ENCODE assay signal across 8 mouse cellular contexts in genomic region chr19:5423561-5423960, GRCm38 (mm10). TPM values are rescaled to one million over a fixed set of nuclear protein-coding genes. Genes with fewer than 3 reads are reported as not detected.
DNase-seq lines count a peak whose midpoint lies in the region; ATAC-seq and TF ChIP-seq lines count a peak whose summit lies in the region.

No protein-coding gene starts in this region.

- H3K27me3 ChIP-seq in heart, embryonic 13.5 days (replicated peaks), result no peaks in the 10 kb centered on the region
- no peaks in the 10 kb centered on the region for H3K27me3 ChIP-seq in G1E (ENCODE audit: insufficient read depth, low read length)
- no peaks in the 10 kb centered on the region for H3K27me3 ChIP-seq in forebrain, embryonic 13.5 days
- no peaks in the 10 kb centered on the region for H3K27me3 ChIP-seq in liver, embryonic 12.5 days (replicated peaks)

- H3K27ac ChIP-seq in heart, embryonic 13.5 days (replicated peaks), result peak overlapping the region; percentile 92
- H3K27ac ChIP-seq in forebrain, embryonic 13.5 days, result peak overlapping the region; percentile 87; the same call in 1 of the 2 replicates
- H3K27ac ChIP-seq in liver, embryonic 12.5 days, result peak overlapping the region; percentile 89

- peak overlapping the region; percentile 71 for H3K4me2 ChIP-seq in heart, embryonic 13.5 days
- H3K4me2 ChIP-seq in forebrain, embryonic 13.5 days, result peak overlapping the region; percentile 92
- H3K4me2 ChIP-seq in liver, embryonic 12.5 days, result peak overlapping the region; percentile 95

- H3K9ac ChIP-seq in heart, embryonic 13.5 days, result peak overlapping the region; percentile 91
- peak overlapping the region; percentile 84 for H3K9ac ChIP-seq in forebrain, embryonic 13.5 days
- peak overlapping the region; percentile 90 for H3K9ac ChIP-seq in liver, embryonic 12.5 days

- peaks cover 30% of the 10 kb centered on the region for H3K4me1 ChIP-seq in heart, embryonic 13.5 days
- H3K4me1 ChIP-seq in G1E (ENCODE audit: insufficient read depth, low read depth, low read length), result peaks cover 50% of the 10 kb centered on the region
- peaks cover 38% of the 10 kb centered on the region for H3K4me1 ChIP-seq in forebrain, embryonic 13.5 days
- H3K4me1 ChIP-seq in liver, embryonic 12.5 days, result peaks cover 44% of the 10 kb centered on the region

- H3K9me3 ChIP-seq in heart, embryonic 13.5 days, result no peaks in the 10 kb centered on the region
- H3K9me3 ChIP-seq in G1E (replicated peaks), result no peaks in the 10 kb centered on the region
- H3K9me3 ChIP-seq in forebrain, embryonic 13.5 days (replicated peaks), result no peaks in the 10 kb centered on the region
- H3K9me3 ChIP-seq in liver, embryonic 12.5 days (replicated peaks), result no peaks in the 10 kb centered on the region

- TF ChIP-seq CTCF in G1E (IDR thresholded peaks at IDR 0.05; ENCODE audit: low read depth, low read length), result no peak

- WGBS in heart, embryonic 13.5 days, result 53% methylated on average over 12 of the region's 12 CpGs
- 69% methylated on average over 12 of the region's 12 CpGs for WGBS in forebrain, embryonic 13.5 days
- WGBS in liver, embryonic 12.5 days (ENCODE audit: insufficient replicate concordance), result 69% methylated on average over 12 of the region's 12 CpGs

- no peak for ATAC-seq in heart, embryonic 13.5 days (ENCODE audit: extremely low read depth, insufficient number of reproducible peaks, low FRiP score, low TSS enrichment)
- ATAC-seq in G1E (ENCODE audit: extremely low read depth, insufficient number of reproducible peaks, low FRiP score, poor library complexity, severe bottlenecking), result no peak
- no peak for ATAC-seq in forebrain, embryonic 13.5 days
- no peak for ATAC-seq in liver, embryonic 12.5 days

- peaks cover 68% of the 10 kb centered on the region for H3K36me3 ChIP-seq in heart, embryonic 13.5 days
- peaks cover 70% of the 10 kb centered on the region for H3K36me3 ChIP-seq in G1E (replicated peaks)
- peaks cover 57% of the 10 kb centered on the region for H3K36me3 ChIP-seq in forebrain, embryonic 13.5 days (ENCODE audit: poor library complexity, severe bottlenecking)
- H3K36me3 ChIP-seq in liver, embryonic 12.5 days, result peaks cover 52% of the 10 kb centered on the region

- intact Hi-C loops in heart, postnatal 25 days (cut with DNase I), result no loop called here

- no peak for DNase-seq in heart, postnatal 25 days (ENCODE audit: low spot score)
- no peak for DNase-seq in G1E (ENCODE audit: low spot score)
- no peak for DNase-seq in embryo, embryonic 9.5 days (ENCODE audit: extremely low spot score)
- DNase-seq in retina, embryonic 14.5 days (ENCODE audit: low spot score), result no peak
- no peak for DNase-seq in lung, adult 18-20 months

- peak overlapping the region; percentile 84 for H3K4me3 ChIP-seq in heart, embryonic 13.5 days
- peak overlapping the region; percentile 100 for H3K4me3 ChIP-seq in G1E (ENCODE audit: low read depth, low read length)
- peak overlapping the region; percentile 89 for H3K4me3 ChIP-seq in forebrain, embryonic 13.5 days
- peak overlapping the region; percentile 78 for H3K4me3 ChIP-seq in liver, embryonic 12.5 days

RNA-seq across cellular contexts. Expression of gene Drap1, which starts 1.2 kb away (rescaled TPM):
- 190 and 213 TPM in 2 replicates for polyA plus RNA-seq in heart, embryonic 13.5 days (2015; fragmentation: Nextera tagmentation; extraction: Ambion mirVana)
- 100 to 1,000 TPM; 289 to 292 TPM for total RNA-seq in heart, postnatal 25 days (2021)
- total RNA-seq in G1E (2014; fragmentation: Nextera tagmentation), result 44.6 and 46.0 TPM in 2 replicates
- total RNA-seq in G1E (2017), result 81.5 and 87.0 TPM in 2 replicates
- 305 and 329 TPM in 2 replicates for polyA plus RNA-seq in G1E (2012)
- polyA plus RNA-seq in forebrain, embryonic 13.5 days (2015; fragmentation: Nextera tagmentation; extraction: Ambion mirVana), result 291 and 298 TPM in 2 replicates
- 108 TPM in 2 replicates for polyA plus RNA-seq in liver, embryonic 12.5 days (2016; fragmentation: Nextera tagmentation; extraction: Ambion mirVana)

RNA-seq across cellular contexts. Expression of gene AI837181, which starts 1.4 kb away (rescaled TPM):
- polyA plus RNA-seq in heart, embryonic 13.5 days (2015; fragmentation: Nextera tagmentation; extraction: Ambion mirVana), result 38.3 and 40.9 TPM in 2 replicates
- total RNA-seq in heart, postnatal 25 days (2021), result 10 to 100 TPM; 34.9 to 36.2 TPM
- total RNA-seq in G1E (2014; fragmentation: Nextera tagmentation) (29.8 and 30.5 TPM in 2 replicates), G1E (2017) (10.2 and 10.5 TPM in 2 replicates)
- 59.5 and 68.5 TPM in 2 replicates for polyA plus RNA-seq in G1E (2012)
- 40.6 and 44.4 TPM in 2 replicates for polyA plus RNA-seq in forebrain, embryonic 13.5 days (2015; fragmentation: Nextera tagmentation; extraction: Ambion mirVana)
- 21.8 and 24.0 TPM in 2 replicates for polyA plus RNA-seq in liver, embryonic 12.5 days (2016; fragmentation: Nextera tagmentation; extraction: Ambion mirVana)

RNA-seq across cellular contexts. Expression of gene Tsga10ip, which starts 21.2 kb away (rescaled TPM):
- polyA plus RNA-seq in heart, embryonic 13.5 days (2015; fragmentation: Nextera tagmentation; extraction: Ambion mirVana), result 1.6 and 2.2 TPM in 2 replicates
- under 1 TPM; 0.28 to 0.88 TPM for total RNA-seq in heart, postnatal 25 days (2021)
- 1.3 TPM in 1 of 2 replicates, not detected in the other for total RNA-seq in G1E (2014; fragmentation: Nextera tagmentation)
- 0.11 TPM in 1 of 2 replicates, not detected in the other for total RNA-seq in G1E (2017)
- 0.74 and 1.5 TPM in 2 replicates for polyA plus RNA-seq in G1E (2012)
- 0.39 TPM in 1 of 2 replicates, not detected in the other for polyA plus RNA-seq in forebrain, embryonic 13.5 days (2015; fragmentation: Nextera tagmentation; extraction: Ambion mirVana)
- 0.22 TPM in 1 of 2 replicates, not detected in the other for polyA plus RNA-seq in liver, embryonic 12.5 days (2016; fragmentation: Nextera tagmentation; extraction: Ambion mirVana)

RNA-seq across cellular contexts. Expression of gene Fosl1, which starts 23.8 kb away (rescaled TPM):
- not detected in 2 replicates for polyA plus RNA-seq in heart, embryonic 13.5 days (2015; fragmentation: Nextera tagmentation; extraction: Ambion mirVana)
- total RNA-seq in heart, postnatal 25 days (2021), result not detected
- 0.90 and 3.0 TPM in 2 replicates for total RNA-seq in G1E (2014; fragmentation: Nextera tagmentation)
- 1.9 and 2.3 TPM in 2 replicates for total RNA-seq in G1E (2017)
- 3.4 and 3.6 TPM in 2 replicates for polyA plus RNA-seq in G1E (2012)
- polyA plus RNA-seq in forebrain, embryonic 13.5 days (2015; fragmentation: Nextera tagmentation; extraction: Ambion mirVana), result not detected in 2 replicates
- not detected in 2 replicates for polyA plus RNA-seq in liver, embryonic 12.5 days (2016; fragmentation: Nextera tagmentation; extraction: Ambion mirVana)

RNA-seq across cellular contexts. Expression of gene Ccdc85b, which starts 34.1 kb away (rescaled TPM):
- 7.6 and 8.1 TPM in 2 replicates for polyA plus RNA-seq in heart, embryonic 13.5 days (2015; fragmentation: Nextera tagmentation; extraction: Ambion mirVana)
- total RNA-seq in heart, postnatal 25 days (2021), result 10 to 100 TPM in 1 of 2 experiments, 1 to 10 TPM in 1; 7.8 to 11.9 TPM
- total RNA-seq in G1E (2014; fragmentation: Nextera tagmentation) (1.9 and 3.3 TPM in 2 replicates), G1E (2017) (3.0 and 4.1 TPM in 2 replicates)
- polyA plus RNA-seq in G1E (2012), result 13.1 and 16.9 TPM in 2 replicates
- 6.5 and 7.1 TPM in 2 replicates for polyA plus RNA-seq in forebrain, embryonic 13.5 days (2015; fragmentation: Nextera tagmentation; extraction: Ambion mirVana)
- polyA plus RNA-seq in liver, embryonic 12.5 days (2016; fragmentation: Nextera tagmentation; extraction: Ambion mirVana), result 4.1 and 4.8 TPM in 2 replicates
